ENCODE assay signal across 16 mouse cellular contexts in the genomic region with DNA sequence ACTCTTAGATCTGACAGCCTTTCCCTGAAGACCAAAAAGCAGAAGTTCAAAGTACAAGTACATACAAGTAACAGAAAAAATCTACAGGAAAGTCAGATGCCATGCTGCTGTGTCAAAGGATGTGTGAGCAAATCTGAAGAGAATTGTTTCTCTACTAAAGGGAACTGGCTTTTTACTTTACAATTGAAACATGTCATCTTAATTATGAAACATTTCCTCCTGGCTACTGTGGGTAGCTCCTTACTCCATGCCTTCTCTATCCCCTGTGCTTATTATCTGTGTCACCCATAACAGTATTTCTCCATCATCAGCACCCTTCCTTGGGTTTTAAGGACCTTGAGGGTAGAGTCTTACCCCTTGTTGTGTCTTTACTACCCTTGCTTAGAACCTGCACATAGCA.
"Had no signal": no experiment of that assay in that cellular context is flagged by ENCODE, and none has a peak within 500 bp of the region (broad histone marks: within the 10 kb centered on the region; RNA-seq: fewer than 3 reads in every experiment).

No protein-coding gene starts in this region.

- H3K4me3 ChIP-seq: neural tube, embryonic 13.5 days; neural tube, embryonic 15.5 days; stomach, embryonic 15.5 days had no signal

- H3K9ac ChIP-seq: neural tube, embryonic 13.5 days; neural tube, embryonic 15.5 days; stomach, embryonic 15.5 days had no signal

- H3K27me3 ChIP-seq: neural tube, embryonic 15.5 days; stomach, embryonic 15.5 days had no signal

- DNase-seq: retina, postnatal 1 day; right cerebral cortex, adult 18-20 months; right cerebral cortex, postnatal 14 days; right cerebral cortex, postnatal 25 days; right cerebral cortex, postnatal 4 days; spleen, adult 18-20 months; thymus, adult 18-20 months; thymus, adult 2 months; thymus, postnatal 14 days; thymus, postnatal 25 days; thymus, postnatal 36 days; thymus, postnatal 4 days had no signal

- H3K9me3 ChIP-seq: neural tube, embryonic 13.5 days; neural tube, embryonic 15.5 days; stomach, embryonic 15.5 days had no signal

- H3K36me3 ChIP-seq: neural tube, embryonic 13.5 days; neural tube, embryonic 15.5 days; stomach, embryonic 15.5 days had no signal

- H3K27ac ChIP-seq: neural tube, embryonic 13.5 days; neural tube, embryonic 15.5 days; stomach, embryonic 15.5 days; stomach, postnatal 0 days had no signal

- H3K4me1 ChIP-seq: neural tube, embryonic 13.5 days; neural tube, embryonic 15.5 days; stomach, embryonic 15.5 days had no signal

- H3K4me2 ChIP-seq: neural tube, embryonic 13.5 days; neural tube, embryonic 15.5 days; stomach, embryonic 15.5 days had no signal
